Mouse (Mus musculus): ENCODE data around the gene Cpxm1. TPM values are rescaled to one million over a fixed set of nuclear protein-coding genes. Genes with fewer than 3 reads are reported as not detected.

Cpxm1 gene
- polyA plus RNA-seq, 1 experiment from 2014 or later, result 11.7 TPM

- H3K36me3 ChIP-seq (ENCODE audit: control insufficient read depth, insufficient read depth, low read length), result no peaks in the 10 kb centered on the region
- 21% methylated on average over 5 of the region's 5 CpGs for WGBS
- no peak overlapping the region for H3K4me3 ChIP-seq (ENCODE audit: low read depth, low read length)
- no peak for ATAC-seq (ENCODE audit: low read depth)
- H3K4me1 ChIP-seq (ENCODE audit: control insufficient read depth, insufficient read depth, low read length), result no peaks in the 10 kb centered on the region
- no peak overlapping the region for H3K27ac ChIP-seq (ENCODE audit: low read depth, low read length)
- peaks cover 33% of the 10 kb centered on the region for H3K27me3 ChIP-seq (ENCODE audit: control insufficient read depth, insufficient read depth, low read length)
- no peaks in the 10 kb centered on the region for H3K9me3 ChIP-seq (ENCODE audit: control insufficient read depth, low read length)
- no peak overlapping the region for H3K4me2 ChIP-seq (ENCODE audit: low read depth, low read length)
- no peak overlapping the region for H3K9ac ChIP-seq (replicated peaks; ENCODE audit: low read depth, low read length)
Measured at GRCm38 (mm10) chr2:130358852-130359251, 38.5 kb downstream of the Cpxm1 start.

GRCm38 (mm10) chr2:130357551-130357950 is 39.8 kb downstream of the Cpxm1 start:
- no peak for ATAC-seq (ENCODE audit: low read depth)
- peaks cover 25% of the 10 kb centered on the region for H3K27me3 ChIP-seq (ENCODE audit: control insufficient read depth, insufficient read depth, low read length)
- no peak overlapping the region for H3K9ac ChIP-seq (replicated peaks; ENCODE audit: low read depth, low read length)
- no peaks in the 10 kb centered on the region for H3K36me3 ChIP-seq (ENCODE audit: control insufficient read depth, insufficient read depth, low read length)
- no peak overlapping the region for H3K4me2 ChIP-seq (ENCODE audit: low read depth, low read length)
- H3K27ac ChIP-seq (ENCODE audit: low read depth, low read length), result no peak overlapping the region
- H3K4me1 ChIP-seq (ENCODE audit: control insufficient read depth, insufficient read depth, low read length), result no peaks in the 10 kb centered on the region
- 90% methylated on average over 5 of the region's 5 CpGs for WGBS
- no peaks in the 10 kb centered on the region for H3K9me3 ChIP-seq (ENCODE audit: control insufficient read depth, low read length)
- no peak overlapping the region for H3K4me3 ChIP-seq (ENCODE audit: low read depth, low read length)

- no peak overlapping the region for H3K4me2 ChIP-seq (ENCODE audit: low read depth, low read length)
- no peaks in the 10 kb centered on the region for H3K36me3 ChIP-seq (ENCODE audit: control insufficient read depth, insufficient read depth, low read length)
- H3K4me1 ChIP-seq (ENCODE audit: control insufficient read depth, insufficient read depth, low read length), result no peaks in the 10 kb centered on the region
- H3K27me3 ChIP-seq (ENCODE audit: control insufficient read depth, insufficient read depth, low read length), result no peaks in the 10 kb centered on the region
- no peak overlapping the region for H3K9ac ChIP-seq (replicated peaks; ENCODE audit: low read depth, low read length)
- WGBS, result 73% methylated on average over 3 of the region's 3 CpGs
- H3K4me3 ChIP-seq (ENCODE audit: low read depth, low read length), result no peak overlapping the region
- ATAC-seq (ENCODE audit: low read depth), result no peak
- no peak overlapping the region for H3K27ac ChIP-seq (ENCODE audit: low read depth, low read length)
- H3K9me3 ChIP-seq (ENCODE audit: control insufficient read depth, low read length), result no peaks in the 10 kb centered on the region
Measured at GRCm38 (mm10) chr2:130353889-130354288, 43.5 kb downstream of the Cpxm1 start.

- H3K4me1 ChIP-seq (ENCODE audit: control insufficient read depth, insufficient read depth, low read length), result no peaks in the 10 kb centered on the region
- H3K9ac ChIP-seq (replicated peaks; ENCODE audit: low read depth, low read length), result no peak overlapping the region
- no peak overlapping the region for H3K4me3 ChIP-seq (ENCODE audit: low read depth, low read length)
- ATAC-seq (ENCODE audit: low read depth), result no peak
- H3K27me3 ChIP-seq (ENCODE audit: control insufficient read depth, insufficient read depth, low read length), result no peaks in the 10 kb centered on the region
- no peaks in the 10 kb centered on the region for H3K9me3 ChIP-seq (ENCODE audit: control insufficient read depth, low read length)
- H3K36me3 ChIP-seq (ENCODE audit: control insufficient read depth, insufficient read depth, low read length), result no peaks in the 10 kb centered on the region
- H3K27ac ChIP-seq (ENCODE audit: low read depth, low read length), result no peak overlapping the region
- WGBS, result 95% methylated on average over 8 of the region's 8 CpGs
- H3K4me2 ChIP-seq (ENCODE audit: low read depth, low read length), result no peak overlapping the region
Measured at GRCm38 (mm10) chr2:130353411-130353810, 44.0 kb downstream of the Cpxm1 start.

GRCm38 (mm10) chr2:130351758-130352339 is 45.5 kb downstream of the Cpxm1 start:
- H3K9ac ChIP-seq (replicated peaks; ENCODE audit: low read depth, low read length), result no peak overlapping the region

GRCm38 (mm10) chr2:130350376-130350775 is 47.0 kb downstream of the Cpxm1 start:
- Histone ChIP-seq H3K36me3 (ENCODE audit: control insufficient read depth, insufficient read depth, low read length) (no peaks in the 10 kb centered on the region), H3K27me3 (ENCODE audit: control insufficient read depth, insufficient read depth, low read length) (no peaks in the 10 kb centered on the region), H3K4me3 (ENCODE audit: low read depth, low read length) (no peak overlapping the region), H3K27ac (ENCODE audit: low read depth, low read length) (no peak overlapping the region), H3K4me1 (ENCODE audit: control insufficient read depth, insufficient read depth, low read length) (no peaks in the 10 kb centered on the region), H3K9ac (replicated peaks; ENCODE audit: low read depth, low read length) (no peak overlapping the region), H3K9me3 (ENCODE audit: control insufficient read depth, low read length) (no peaks in the 10 kb centered on the region), H3K4me2 (ENCODE audit: low read depth, low read length) (no peak overlapping the region)
- 87% methylated on average over 3 of the region's 3 CpGs for WGBS
- no peak for ATAC-seq (ENCODE audit: low read depth)

More at GRCm38 (mm10) chr2:130351758-130352339, 45.5 kb downstream of the Cpxm1 start:
- WGBS, result 16% methylated on average over 5 of the region's 5 CpGs
- Histone ChIP-seq H3K36me3 (ENCODE audit: control insufficient read depth, insufficient read depth, low read length) (no peaks in the 10 kb centered on the region), H3K27ac (ENCODE audit: low read depth, low read length) (no peak overlapping the region), H3K4me2 (ENCODE audit: low read depth, low read length) (no peak overlapping the region), H3K27me3 (ENCODE audit: control insufficient read depth, insufficient read depth, low read length) (no peaks in the 10 kb centered on the region), H3K4me1 (ENCODE audit: control insufficient read depth, insufficient read depth, low read length) (no peaks in the 10 kb centered on the region), H3K4me3 (ENCODE audit: low read depth, low read length) (no peak overlapping the region), H3K9me3 (ENCODE audit: control insufficient read depth, low read length) (no peaks in the 10 kb centered on the region)
- ATAC-seq (ENCODE audit: low read depth), result peak; percentile 89

GRCm38 (mm10) chr2:130341220-130341580 is 56.2 kb downstream of the Cpxm1 start:
- Histone ChIP-seq H3K36me3 (ENCODE audit: control insufficient read depth, insufficient read depth, low read length) (no peaks in the 10 kb centered on the region), H3K27me3 (ENCODE audit: control insufficient read depth, insufficient read depth, low read length) (no peaks in the 10 kb centered on the region), H3K9me3 (ENCODE audit: control insufficient read depth, low read length) (no peaks in the 10 kb centered on the region), H3K4me2 (ENCODE audit: low read depth, low read length) (no peak overlapping the region), H3K4me1 (ENCODE audit: control insufficient read depth, insufficient read depth, low read length) (no peaks in the 10 kb centered on the region), H3K9ac (replicated peaks; ENCODE audit: low read depth, low read length) (no peak overlapping the region), H3K4me3 (ENCODE audit: low read depth, low read length) (no peak overlapping the region), H3K27ac (ENCODE audit: low read depth, low read length) (no peak overlapping the region)
- 90% methylated on average over 7 of the region's 7 CpGs for WGBS
- ATAC-seq (ENCODE audit: low read depth), result no peak

Other genes starting within 250 kb of the Cpxm1 start
- gene Snrpb, start 218.2 kb downstream of the Cpxm1 start, polyA plus RNA-seq (2014; fragmentation: Nextera tagmentation; extraction: Ambion mirVana), result 299 and 315 TPM in 2 replicates
- 0.05 TPM in 1 of 2 replicates, not detected in the other for gene Tmc2, start 202.4 kb downstream of the Cpxm1 start, polyA plus RNA-seq (2014; fragmentation: Nextera tagmentation; extraction: Ambion mirVana)
- 230 and 261 TPM in 2 replicates for gene Nop56, start 123.1 kb downstream of the Cpxm1 start, polyA plus RNA-seq (2014; fragmentation: Nextera tagmentation; extraction: Ambion mirVana)
- gene Idh3b, start 113.0 kb downstream of the Cpxm1 start, polyA plus RNA-seq (2014; fragmentation: Nextera tagmentation; extraction: Ambion mirVana), result 180 and 183 TPM in 2 replicates
- 6.1 and 6.5 TPM in 2 replicates for gene Ebf4, start 102.4 kb downstream of the Cpxm1 start, polyA plus RNA-seq (2014; fragmentation: Nextera tagmentation; extraction: Ambion mirVana)
- 0.23 and 0.28 TPM in 2 replicates for gene Gm28372, start 7.7 kb upstream of the Cpxm1 start, polyA plus RNA-seq (2014; fragmentation: Nextera tagmentation; extraction: Ambion mirVana)
- gene 1700020A23Rik, start 7.7 kb upstream of the Cpxm1 start, polyA plus RNA-seq (2014; fragmentation: Nextera tagmentation; extraction: Ambion mirVana), result 0.91 TPM in 1 of 2 replicates, not detected in the other
- gene Tmem239, start 8.9 kb upstream of the Cpxm1 start, polyA plus RNA-seq (2014; fragmentation: Nextera tagmentation; extraction: Ambion mirVana), result not detected in 2 replicates
- 76.4 and 81.7 TPM in 2 replicates for gene Vps16, start 26.8 kb upstream of the Cpxm1 start, polyA plus RNA-seq (2014; fragmentation: Nextera tagmentation; extraction: Ambion mirVana)
- 10.8 and 11.5 TPM in 2 replicates for gene Pced1a, start 27.1 kb upstream of the Cpxm1 start, polyA plus RNA-seq (2014; fragmentation: Nextera tagmentation; extraction: Ambion mirVana)
- 164 and 165 TPM in 2 replicates for gene Ptpra, start 52.7 kb upstream of the Cpxm1 start, polyA plus RNA-seq (2014; fragmentation: Nextera tagmentation; extraction: Ambion mirVana)
- gene Mrps26, start 166.2 kb upstream of the Cpxm1 start, polyA plus RNA-seq (2014; fragmentation: Nextera tagmentation; extraction: Ambion mirVana), result 101 and 110 TPM in 2 replicates
- gene Oxt, start 178.6 kb upstream of the Cpxm1 start, polyA plus RNA-seq (2014; fragmentation: Nextera tagmentation; extraction: Ambion mirVana), result not detected in 2 replicates
- gene Avp, start 185.0 kb upstream of the Cpxm1 start, polyA plus RNA-seq (2014; fragmentation: Nextera tagmentation; extraction: Ambion mirVana), result 0.39 and 0.68 TPM in 2 replicates
- 12.4 and 14.6 TPM in 2 replicates for gene Fastkd5, start 232.5 kb upstream of the Cpxm1 start, polyA plus RNA-seq (2014; fragmentation: Nextera tagmentation; extraction: Ambion mirVana)
- 11.3 and 12.5 TPM in 2 replicates for gene Ubox5, start 232.5 kb upstream of the Cpxm1 start, polyA plus RNA-seq (2014; fragmentation: Nextera tagmentation; extraction: Ambion mirVana)
- 6.2 and 8.4 TPM in 2 replicates for gene Lzts3, start 245.2 kb upstream of the Cpxm1 start, polyA plus RNA-seq (2014; fragmentation: Nextera tagmentation; extraction: Ambion mirVana)

Measured in neural tube, embryonic 14.5 days (tissue).